Mouse (Mus musculus) layer of hippocampus, adult 6 months (tissue): ENCODE measurements around the gene Isyna1. TPM values are rescaled to one million over a fixed set of nuclear protein-coding genes. Genes with fewer than 3 reads are reported as not detected.

Experiments used
- long read RNA-seq, 2 experiments: library from polyadenylated mRNA; unstranded; transcript quantifications; one replicate each; pipeline ENCODE4 v2.0.0; 2019 to 2020
- polyA plus RNA-seq: library from polyadenylated mRNA; unstranded; fragments of <200 nt; fragmentation: Nextera tagmentation; gene quantifications from 2 replicates; pipeline ENCODE4 v1.2.3, GENCODE M21; 2021

Gene Isyna1
- polyA plus RNA-seq, result 35.8 and 42.8 TPM in 2 replicates
- long read RNA-seq, experiment 1, transcript Isyna1-204 (10 exons, 1,914 nt), result minor isoform, 8 of 94 reads
- long read RNA-seq, experiment 1, transcript Isyna1-201 (11 exons, 1,836 nt), result major isoform, 65 of 94 reads
- long read RNA-seq, experiment 1, partial matches to known transcripts, result 14 of 94 reads
- long read RNA-seq, experiment 1, other reads (novel, unspliced or antisense), result 6 of 94 reads
- long read RNA-seq, experiment 2, transcript Isyna1-206 (10 exons, 1,916 nt), result minor isoform, 12 of 237 reads
- long read RNA-seq, experiment 2, transcript Isyna1-204 (10 exons, 1,914 nt), result minor isoform, 7 of 237 reads
- long read RNA-seq, experiment 2, transcript Isyna1-201 (11 exons, 1,836 nt), result major isoform, 196 of 237 reads
- long read RNA-seq, experiment 2, partial matches to known transcripts, result 14 of 237 reads
- long read RNA-seq, experiment 2, other reads (novel, unspliced or antisense), result 8 of 237 reads

GRCm38 (mm10) chr8:70593961-70594609, at the start of gene Isyna1:
Gene Isyna1 (plus strand): TSS chr8:70594373.

GRCm38 (mm10) chr8:70608749-70609367, 14.7 kb downstream of the Isyna1 start, which contains the start of gene Ssbp4:
Gene Ssbp4 (minus strand): TSS chr8:70608872.

GRCm38 (mm10) chr8:70615894-70616293, 21.7 kb downstream of the Isyna1 start, which contains the start of gene Lrrc25:
Gene Lrrc25 (plus strand): TSS chr8:70616155.

DNA sequence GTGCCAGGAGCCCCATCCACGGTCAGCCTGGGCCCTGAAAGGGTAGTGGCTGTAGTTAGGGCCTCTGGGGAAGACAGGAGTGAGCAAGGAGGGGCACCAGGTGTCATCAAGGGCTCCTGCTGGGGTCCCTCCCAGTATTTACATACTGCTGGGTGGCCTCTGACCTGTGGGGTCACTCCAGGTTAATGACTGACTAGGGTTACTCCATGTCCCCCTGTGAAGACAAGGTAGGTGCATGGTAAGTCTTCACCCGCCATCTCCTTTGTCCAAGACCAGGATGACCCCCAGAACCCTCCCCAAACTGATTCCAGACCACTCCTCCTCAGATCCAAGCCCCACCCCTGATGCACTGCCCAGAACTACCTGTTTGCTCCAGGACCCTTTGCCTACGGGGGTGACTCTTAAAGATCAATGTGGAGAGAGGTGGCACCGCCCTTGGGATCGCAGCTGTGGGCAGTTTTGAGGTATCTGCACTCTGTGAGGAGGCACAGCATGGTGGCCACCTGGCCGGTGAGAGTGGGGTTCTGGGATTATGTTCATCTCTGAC, 38.2 kb downstream of the Isyna1 start, which contains the start of gene Gdf15:
Gene Gdf15, minus strand, starts transcription at position 111 of the 547 bp plus-strand sequence.

Other genes with a start within 250 kb of the Isyna1 start
- gene Upf1, start 241.1 kb upstream of the Isyna1 start, polyA plus RNA-seq, result 3.2 and 4.4 TPM in 2 replicates
- gene Comp, start 220.8 kb upstream of the Isyna1 start, polyA plus RNA-seq, result 0.44 TPM in 1 of 2 replicates, not detected in the other
- gene Crtc1, start 154.8 kb upstream of the Isyna1 start, polyA plus RNA-seq, result 113 and 155 TPM in 2 replicates
- gene Klhl26, start 117.4 kb upstream of the Isyna1 start, polyA plus RNA-seq, result 38.9 and 40.2 TPM in 2 replicates
- gene Tmem59l, start 107.0 kb upstream of the Isyna1 start, polyA plus RNA-seq, result 591 and 736 TPM in 2 replicates
- 9.9 and 12.1 TPM in 2 replicates for gene Crlf1, start 101.2 kb upstream of the Isyna1 start, polyA plus RNA-seq
- gene Rex1bd, start 87.6 kb upstream of the Isyna1 start, polyA plus RNA-seq, result 265 and 282 TPM in 2 replicates
- 5,013 and 5,525 TPM in 2 replicates for gene Uba52, start 83.6 kb upstream of the Isyna1 start, polyA plus RNA-seq
- gene Fkbp8, start 66.6 kb upstream of the Isyna1 start, polyA plus RNA-seq, result 325 and 337 TPM in 2 replicates
- 62.6 and 69.8 TPM in 2 replicates for gene Kxd1, start 66.4 kb upstream of the Isyna1 start, polyA plus RNA-seq
- gene Ell, start 54.9 kb upstream of the Isyna1 start, polyA plus RNA-seq, result 5.2 and 5.7 TPM in 2 replicates
- 134 and 161 TPM in 2 replicates for gene Ssbp4, start 14.5 kb downstream of the Isyna1 start, polyA plus RNA-seq
- gene Lrrc25, start 21.8 kb downstream of the Isyna1 start, polyA plus RNA-seq, result 0.85 and 1.1 TPM in 2 replicates
- 0.84 TPM in 1 of 2 replicates, not detected in the other for gene Gdf15, start 38.1 kb downstream of the Isyna1 start, polyA plus RNA-seq
- gene Pgpep1, start 66.0 kb downstream of the Isyna1 start, polyA plus RNA-seq, result 16.0 and 19.4 TPM in 2 replicates
- 247 and 266 TPM in 2 replicates for gene Lsm4, start 78.9 kb downstream of the Isyna1 start, polyA plus RNA-seq
- 6.2 and 8.7 TPM in 2 replicates for gene Jund, start 104.6 kb downstream of the Isyna1 start, polyA plus RNA-seq
- gene Iqcn, start 109.1 kb downstream of the Isyna1 start, polyA plus RNA-seq, result 0.05 TPM in 1 of 2 replicates, not detected in the other
- not detected in 2 replicates for gene Gm3336, start 124.2 kb downstream of the Isyna1 start, polyA plus RNA-seq
- 0.05 and 0.30 TPM in 2 replicates for gene Pde4c, start 129.3 kb downstream of the Isyna1 start, polyA plus RNA-seq
- 868 and 977 TPM in 2 replicates for gene Rab3a, start 160.3 kb downstream of the Isyna1 start, polyA plus RNA-seq
- 115 and 124 TPM in 2 replicates for gene Mpv17l2, start 166.6 kb downstream of the Isyna1 start, polyA plus RNA-seq
- gene Pik3r2, start 182.3 kb downstream of the Isyna1 start, polyA plus RNA-seq, result 97.6 and 107 TPM in 2 replicates
- 109 and 146 TPM in 2 replicates for gene Mast3, start 210.7 kb downstream of the Isyna1 start, polyA plus RNA-seq
- gene Il12rb1, start 214.1 kb downstream of the Isyna1 start, polyA plus RNA-seq, result 0.10 and 0.21 TPM in 2 replicates
- 8.8 and 12.2 TPM in 2 replicates for gene Arrdc2, start 245.3 kb downstream of the Isyna1 start, polyA plus RNA-seq